Mouse (Mus musculus) adrenal gland (tissue): ENCODE data around the gene Naa40.

ENCODE experiments used
- intact Hi-C: fragments of 180-260 bp; cut with DNase I; formaldehyde crosslinking; loops from one replicate; pipeline ENCODE4 v1.15.1; 2025

The Naa40 gene

DNA sequence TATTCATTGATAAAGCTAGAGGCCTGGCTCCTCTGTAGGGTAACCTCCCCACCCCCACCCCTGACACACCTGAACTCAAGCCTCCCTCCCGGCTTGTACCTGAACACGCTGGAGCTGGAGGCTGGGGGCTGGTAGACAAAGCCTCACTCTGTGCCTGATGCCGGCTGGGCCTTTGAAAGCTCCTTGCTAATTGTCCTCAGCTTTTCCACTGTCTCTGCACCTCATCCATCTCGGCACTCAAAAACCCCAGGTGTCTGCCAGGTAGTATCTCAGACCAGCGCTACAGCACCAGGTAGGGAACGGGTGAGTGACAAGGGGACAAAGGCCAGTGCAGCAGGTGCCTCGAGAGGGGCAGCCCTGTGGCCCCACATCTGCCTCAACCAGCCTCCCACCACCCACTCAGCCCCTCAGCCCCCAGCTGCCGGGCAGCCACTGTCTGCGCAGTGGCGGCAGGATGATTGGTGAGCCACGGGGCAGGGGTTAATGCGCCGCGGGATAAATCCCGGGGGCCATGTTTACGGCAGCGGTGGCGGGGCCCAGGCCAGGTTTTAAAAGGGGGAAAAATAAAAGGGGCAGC, 55.2 kb downstream of the Naa40 start:
- intact Hi-C loops, result no loop called here

DNA sequence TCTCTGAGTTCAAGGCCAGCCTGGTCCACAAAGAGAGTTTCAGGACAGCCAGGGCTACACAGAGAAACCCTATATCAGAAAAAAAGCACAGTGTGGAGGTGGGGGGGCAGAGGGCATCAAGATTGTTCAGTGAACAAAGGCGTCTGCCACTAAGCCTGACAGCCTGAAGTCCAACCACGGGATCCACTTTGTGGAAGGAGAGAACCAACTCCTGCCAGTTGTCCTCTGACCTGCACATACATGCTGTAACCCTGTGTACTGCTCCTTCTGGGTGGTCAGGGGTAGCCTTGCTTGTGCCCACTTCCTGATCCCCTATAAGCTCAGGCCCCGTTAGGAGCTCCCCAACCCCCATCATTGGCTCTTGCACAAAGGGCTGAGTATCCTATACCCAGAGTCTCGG, 55.9 kb downstream of the Naa40 start:
- intact Hi-C loops, result no loop called here

DNA sequence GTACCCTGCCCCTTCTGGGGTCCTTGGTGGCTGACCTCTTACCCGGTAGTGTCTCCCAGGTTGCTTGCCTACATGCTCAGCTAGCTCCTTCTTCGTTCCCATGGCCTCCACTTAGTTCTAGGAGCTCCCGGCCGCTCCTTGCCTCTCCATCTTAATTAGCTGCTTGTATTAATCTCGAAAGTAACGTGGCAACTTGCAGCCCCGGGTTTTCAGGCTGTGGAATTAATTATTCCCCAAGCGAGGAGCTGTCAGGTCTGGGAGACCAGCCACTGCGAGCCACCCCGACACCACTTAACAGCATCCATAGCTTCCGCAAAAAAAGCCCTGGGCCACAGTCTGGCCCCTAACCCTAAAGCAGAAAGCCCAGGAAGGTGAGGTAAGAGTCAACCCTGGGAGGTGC, 57.6 kb downstream of the Naa40 start:
- intact Hi-C loops, result no loop called here

DNA sequence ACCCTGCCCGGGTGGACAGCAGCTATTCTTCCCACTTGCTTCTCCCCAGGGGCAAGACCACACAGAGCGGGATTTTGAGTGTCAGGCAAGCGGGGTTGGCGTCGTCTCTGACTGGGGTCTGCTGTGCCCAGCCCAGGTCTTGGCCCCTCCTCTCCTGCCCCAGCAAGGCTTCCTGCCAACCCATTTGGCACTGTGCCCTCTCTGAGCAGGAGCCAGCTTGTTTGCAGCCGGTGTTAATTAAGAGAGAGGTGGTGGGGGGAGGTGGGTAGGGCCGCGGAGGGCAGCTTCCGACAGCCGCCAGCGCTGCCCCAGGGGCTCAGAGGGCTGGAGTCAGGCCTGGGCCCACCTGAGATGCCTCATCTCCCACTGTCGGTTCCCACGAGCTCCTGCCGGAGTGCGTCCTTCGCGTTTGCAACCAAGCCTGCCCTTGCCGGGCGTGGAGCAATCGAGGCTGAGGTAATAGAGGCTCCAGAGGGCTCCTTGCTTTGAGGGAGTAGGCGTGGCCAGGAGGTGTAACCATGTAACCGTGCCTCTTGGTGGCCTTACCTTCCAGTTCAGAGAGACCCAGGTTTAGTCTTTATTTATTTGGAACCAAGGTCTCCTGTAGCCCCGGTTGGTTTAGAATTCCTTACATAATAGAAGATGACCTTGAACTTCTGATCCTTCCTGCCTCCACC, 58.6 kb downstream of the Naa40 start:
- intact Hi-C loops, result no loop called here

DNA sequence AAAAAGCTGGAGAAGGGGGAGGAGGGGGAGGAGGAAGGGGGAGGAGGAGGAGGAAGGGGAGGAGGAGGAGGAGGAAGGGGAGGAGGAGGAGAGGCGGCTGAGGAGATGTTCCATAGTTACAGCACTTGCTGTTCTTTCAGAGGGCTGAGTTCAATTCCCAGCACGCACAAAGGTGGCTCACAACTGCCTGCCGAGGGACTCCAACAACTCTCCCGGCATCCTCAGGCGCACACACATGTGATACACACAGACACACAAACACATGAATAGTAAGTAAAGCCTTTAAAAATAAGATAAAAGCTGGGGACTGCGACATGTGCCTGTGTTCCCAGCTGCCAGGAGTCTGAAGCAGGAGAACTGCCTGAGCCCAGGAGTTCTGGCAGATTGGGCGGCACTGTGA, 59.5 kb downstream of the Naa40 start:
- intact Hi-C loops, result no loop called here

GRCm38 (mm10) chr19:7180756-7181405, 60.1 kb downstream of the Naa40 start:
- intact Hi-C loops, result no loop called here

- intact Hi-C loops, result no loop called here
Measured at GRCm38 (mm10) chr19:7178841-7179452, 62.0 kb downstream of the Naa40 start.

- intact Hi-C loops, result no loop called here
Measured at GRCm38 (mm10) chr19:7177804-7178511, 63.0 kb downstream of the Naa40 start.

DNA sequence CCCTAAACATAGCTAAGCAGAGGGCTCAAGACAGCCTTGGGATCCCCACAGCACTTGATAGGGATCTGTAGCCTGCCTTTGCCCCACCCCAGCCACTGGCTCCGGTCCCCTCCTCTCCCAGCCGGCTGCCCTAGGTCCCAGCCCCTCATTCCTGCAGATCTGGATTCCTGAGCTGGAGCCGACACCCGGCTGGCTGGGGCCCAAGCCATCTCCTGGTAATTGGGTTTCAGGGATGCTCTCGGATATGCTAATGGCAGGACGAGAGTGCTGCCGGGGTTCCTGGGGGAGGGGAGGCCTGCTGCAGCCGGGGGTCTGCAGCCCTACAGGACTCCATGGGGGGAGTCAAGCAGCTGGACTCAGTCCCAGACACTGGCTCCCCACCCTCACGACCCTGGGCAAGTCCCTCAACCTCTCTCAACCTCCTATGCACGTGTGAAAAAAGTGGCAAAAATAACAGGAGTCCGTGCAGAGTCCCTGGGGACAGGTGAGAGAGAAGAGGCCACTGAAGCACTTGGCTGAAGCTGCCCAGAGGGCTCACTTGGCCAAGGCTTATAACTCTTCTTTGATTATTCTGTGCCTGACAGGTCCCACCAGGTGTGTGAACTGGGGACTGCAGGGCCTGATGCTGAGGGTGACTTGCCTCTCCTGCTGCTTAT, 64.8 kb downstream of the Naa40 start:
- intact Hi-C loops, result no loop called here
